Mouse (Mus musculus): ENCODE results near the gene Iqschfp.

Iqschfp gene

GRCm38 (mm10) chr3:68492513-68492912 lies 600.5 kb downstream of the Iqschfp start:
- DNase-seq (ENCODE audit: low read depth, low spot score): no peak

DNA sequence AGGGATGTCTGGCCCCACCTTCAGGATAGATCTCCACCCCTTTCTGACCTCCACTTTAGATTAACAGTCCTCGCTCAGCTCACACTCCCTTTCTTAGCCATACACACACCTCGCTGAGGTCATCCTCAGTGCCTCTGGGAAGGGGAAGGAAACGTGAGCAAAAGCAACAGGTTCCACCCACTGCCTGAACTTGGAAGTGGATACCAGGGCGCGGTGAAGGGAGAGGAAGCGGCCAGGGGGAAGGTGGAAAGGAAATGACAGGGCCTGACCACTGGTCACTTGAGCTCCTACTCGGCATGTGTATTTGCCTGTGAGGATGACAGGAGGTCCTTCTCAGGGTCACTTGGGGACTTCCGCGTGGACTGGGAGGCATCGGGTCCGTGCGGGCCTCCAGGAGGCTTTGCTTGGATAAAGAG lies 601.1 kb downstream of the Iqschfp start:
- DNase-seq (ENCODE audit: low read depth, low spot score): no peak

DNA sequence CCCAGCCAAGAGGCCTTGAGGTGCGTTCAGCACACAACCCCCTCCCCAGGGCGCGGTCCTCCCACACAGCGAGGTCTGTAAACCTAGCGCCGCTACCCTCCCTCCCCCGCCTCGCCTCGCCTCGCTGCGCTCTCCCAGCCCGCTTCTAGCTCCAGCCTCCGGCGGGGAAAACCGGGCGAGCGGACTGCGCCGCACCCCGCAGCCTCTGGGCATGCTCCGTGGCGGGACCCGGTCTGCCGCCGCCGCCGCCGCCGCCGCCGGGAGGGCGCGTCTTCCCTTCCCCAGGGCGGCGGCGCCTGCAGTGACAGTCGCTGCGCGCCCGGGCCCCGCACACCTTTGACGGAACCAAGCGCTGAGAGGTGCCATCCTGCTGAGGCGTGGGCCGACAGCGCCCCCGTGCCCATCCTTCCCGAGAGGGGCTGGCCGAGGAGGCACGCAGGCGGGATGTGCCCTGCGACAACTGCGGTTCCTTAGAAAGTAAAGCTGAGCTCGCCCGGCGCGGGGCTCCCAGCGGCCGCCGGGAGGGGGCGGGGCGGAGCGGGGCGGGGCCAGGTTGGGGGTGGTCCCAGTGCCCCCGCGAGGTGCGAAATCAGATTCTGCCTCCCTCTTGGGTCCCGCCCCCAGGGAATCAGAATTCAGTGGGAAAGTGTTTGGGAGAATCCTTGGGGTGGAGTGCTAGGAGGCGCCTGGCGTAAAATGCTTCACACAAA lies 601.7 kb downstream of the Iqschfp start:
- DNase-seq (ENCODE audit: low read depth, low spot score): no peak

GRCm38 (mm10) chr3:68494296-68495095 lies 602.5 kb downstream of the Iqschfp start:
- DNase-seq (ENCODE audit: low read depth, low spot score): no peak

- DNase-seq (ENCODE audit: low read depth, low spot score): no peak
Observed at GRCm38 (mm10) chr3:68495096-68495735, 603.2 kb downstream of the Iqschfp start.

- DNase-seq (ENCODE audit: low read depth, low spot score): no peak
Observed at GRCm38 (mm10) chr3:68495736-68496242, 603.8 kb downstream of the Iqschfp start.

DNA sequence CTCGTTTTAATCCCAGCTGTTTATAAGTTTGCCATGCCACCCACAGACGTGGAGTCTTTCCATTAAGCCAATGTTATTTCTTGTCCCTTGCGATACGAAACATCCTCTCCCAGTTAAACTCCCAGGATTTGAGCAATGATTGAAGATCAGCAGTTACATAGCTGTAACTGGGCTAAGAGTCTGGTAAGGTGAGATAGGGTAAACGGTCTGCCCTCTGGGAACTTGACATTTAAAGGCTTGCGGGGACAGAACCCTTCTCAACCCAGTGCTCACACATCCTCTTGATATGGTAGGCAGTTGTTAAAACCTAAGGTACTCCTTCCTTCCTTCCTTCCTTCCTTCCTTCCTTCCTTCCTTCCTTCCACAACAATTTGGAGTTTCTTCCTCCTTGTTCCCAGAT lies 604.5 kb downstream of the Iqschfp start:
- DNase-seq (ENCODE audit: low read depth, low spot score): no peak

- no peak for DNase-seq (ENCODE audit: low read depth, low spot score)
Observed at GRCm38 (mm10) chr3:68499532-68500152, 607.6 kb downstream of the Iqschfp start.

DNA sequence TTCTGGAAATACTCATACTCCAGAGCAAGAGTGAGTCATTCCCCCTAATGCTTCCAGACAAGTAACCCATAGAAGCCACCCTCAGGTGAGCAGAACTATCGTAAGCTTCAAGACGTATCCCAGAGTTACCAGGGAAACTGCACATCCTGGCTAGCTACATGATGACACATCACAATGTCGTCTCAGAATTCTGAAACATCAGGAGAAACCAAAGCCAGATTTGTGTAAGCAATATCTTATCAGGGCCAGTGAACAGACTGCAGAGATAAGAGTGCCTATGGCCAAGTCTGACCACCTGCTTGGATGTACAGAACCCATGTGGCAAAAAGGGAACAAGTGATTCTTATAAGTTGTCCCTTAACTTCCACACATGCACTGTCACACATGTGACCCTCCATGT lies 612.8 kb downstream of the Iqschfp start:
- no peak for DNase-seq (ENCODE audit: low read depth, low spot score)

DNA sequence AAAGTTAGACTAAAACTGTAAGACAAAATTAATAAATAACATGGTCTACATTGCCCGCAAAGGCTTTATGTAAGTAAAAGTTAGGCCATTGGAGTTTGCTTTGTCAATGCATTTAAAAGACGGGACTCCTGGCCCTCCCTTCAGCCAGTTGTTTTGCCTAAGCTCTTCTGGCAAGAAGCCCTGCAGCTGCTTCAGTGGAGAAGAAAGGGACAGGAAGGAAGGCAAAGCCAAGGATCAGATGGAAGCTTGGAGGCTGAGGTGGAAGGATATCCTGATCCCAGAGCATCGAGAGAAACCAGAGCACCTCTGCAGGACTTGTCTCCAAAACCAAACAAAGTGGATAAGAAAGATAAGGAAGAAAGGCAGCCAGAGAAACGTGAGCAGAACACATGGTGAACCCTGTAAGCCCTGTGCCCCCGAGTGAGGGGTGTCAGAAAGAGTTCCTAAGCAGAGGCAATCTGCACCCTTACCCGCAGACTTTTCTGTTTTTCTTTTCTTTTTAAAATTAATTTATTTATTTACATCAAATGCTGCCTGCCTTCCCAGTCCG lies 614.8 kb downstream of the Iqschfp start:
- no peak for DNase-seq (ENCODE audit: low read depth, low spot score)

DNA sequence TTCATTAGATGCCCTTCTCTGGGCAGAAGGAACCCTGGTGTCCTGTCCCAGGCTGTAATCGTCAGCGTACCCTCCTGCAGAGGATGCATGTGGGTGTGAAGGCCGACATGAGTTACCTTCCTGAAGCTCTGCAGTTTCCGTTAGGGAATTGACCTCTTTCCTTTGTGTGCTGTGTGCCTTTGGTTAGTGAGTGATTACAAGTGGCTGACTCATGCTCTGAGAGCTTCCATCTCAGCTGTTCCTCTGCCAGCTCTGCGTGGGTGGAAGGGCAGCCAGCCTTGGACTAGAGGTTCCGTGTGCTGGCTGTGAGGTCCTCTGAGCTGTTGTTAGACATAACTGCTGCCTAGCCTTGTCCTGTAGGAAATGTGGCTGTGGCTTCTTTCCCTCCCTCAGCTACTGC lies 616.6 kb downstream of the Iqschfp start:
- DNase-seq (ENCODE audit: low read depth, low spot score): no peak

- no peak for DNase-seq (ENCODE audit: low read depth, low spot score)
Observed at GRCm38 (mm10) chr3:68510872-68511271, 618.8 kb downstream of the Iqschfp start.

DNA sequence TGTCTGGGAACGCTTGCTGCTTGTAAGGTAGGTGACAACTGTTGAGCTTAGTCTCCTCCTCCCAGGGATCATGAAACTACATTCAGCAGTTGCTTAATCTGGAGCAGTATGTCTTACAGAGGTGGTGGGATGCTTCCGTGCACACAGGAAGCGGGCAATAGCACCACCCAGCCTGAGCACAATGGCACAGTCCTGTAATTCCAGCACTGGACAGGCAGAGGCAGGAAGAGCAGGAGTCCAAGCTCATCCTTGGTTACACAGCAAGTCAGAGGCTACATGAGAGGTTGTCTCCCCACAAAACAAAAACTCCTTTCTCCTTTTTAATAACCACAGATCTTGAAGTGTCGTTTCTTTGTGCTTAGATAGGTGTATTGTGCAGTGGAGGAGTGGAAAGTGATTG lies 619.7 kb downstream of the Iqschfp start:
- no peak for DNase-seq (ENCODE audit: low read depth, low spot score)

DNA sequence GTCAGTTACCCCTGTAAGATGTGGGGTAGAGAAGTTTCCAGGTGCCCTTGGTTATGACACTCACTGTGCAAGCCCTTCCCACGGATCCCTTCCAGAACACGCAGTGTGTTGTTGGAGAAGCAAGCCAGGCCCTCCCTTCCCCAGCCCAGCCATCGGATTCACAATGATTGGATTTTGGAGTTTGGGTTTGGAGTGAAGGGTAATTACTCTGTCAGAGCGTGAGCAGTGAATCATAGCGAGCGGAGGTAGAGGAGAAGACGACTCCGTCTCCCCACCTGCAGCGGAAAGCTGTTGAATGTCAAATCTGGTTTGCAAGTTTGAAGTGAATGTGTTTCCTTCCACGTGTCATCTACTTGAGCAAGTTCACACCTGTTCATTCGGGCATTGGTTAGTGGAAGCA lies 620.3 kb downstream of the Iqschfp start:
- DNase-seq (ENCODE audit: low read depth, low spot score): no peak

DNA sequence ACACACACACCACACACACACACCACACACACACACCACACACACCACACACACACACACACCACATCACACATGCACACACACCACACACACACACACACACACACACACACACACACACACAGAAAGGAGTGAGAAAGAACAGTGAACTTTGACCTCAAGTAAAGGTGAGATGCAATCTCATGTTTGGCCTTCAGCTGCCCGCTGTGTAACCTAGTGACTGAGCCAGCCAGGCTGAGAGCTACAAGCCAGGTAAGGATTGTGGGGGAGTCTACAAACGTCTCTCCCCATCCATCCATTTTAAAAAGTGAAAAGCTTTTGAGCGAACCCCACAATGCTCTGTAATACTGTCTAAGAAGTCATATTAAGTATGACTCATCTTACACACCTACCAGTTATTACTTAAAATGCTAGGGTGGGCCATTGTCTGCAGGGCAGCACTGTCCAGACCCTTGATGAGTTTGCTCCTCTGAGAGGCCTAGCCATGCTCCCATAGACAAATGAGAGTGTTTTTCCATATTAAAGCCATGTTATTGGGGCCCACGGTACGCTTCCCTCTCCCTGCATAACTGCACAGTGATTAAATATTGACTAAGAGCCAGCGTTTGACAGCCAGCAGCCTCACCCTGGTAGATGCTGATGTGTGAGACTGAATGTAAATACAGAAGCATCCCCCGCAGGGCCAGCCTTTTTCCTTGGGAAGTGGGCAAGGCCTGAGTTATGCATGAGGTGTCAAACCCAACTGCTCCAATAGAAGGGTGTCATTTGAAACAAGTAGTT lies 621.5 kb downstream of the Iqschfp start:
- no peak for DNase-seq (ENCODE audit: low read depth, low spot score)

DNA sequence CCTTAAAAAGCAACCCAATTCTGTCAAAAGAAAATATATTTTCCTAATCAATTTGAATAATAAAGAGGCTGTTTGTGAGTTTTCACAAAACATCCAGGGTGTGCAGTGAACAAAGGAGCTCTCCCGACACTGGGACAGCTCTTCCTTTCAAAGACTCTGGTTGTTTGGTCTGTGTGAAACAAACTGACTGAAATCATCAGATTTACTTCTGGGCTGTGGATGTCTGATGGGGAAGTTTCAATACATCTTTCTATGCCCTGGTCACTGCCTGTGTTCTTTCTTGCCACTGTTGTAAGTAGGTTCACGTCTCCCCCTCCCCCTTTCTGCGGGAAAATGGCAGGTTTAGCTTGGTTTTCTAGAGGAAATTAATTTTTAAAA lies 622.1 kb downstream of the Iqschfp start:
- DNase-seq (ENCODE audit: low read depth, low spot score): no peak

- no peak for DNase-seq (ENCODE audit: low read depth, low spot score)
Observed at GRCm38 (mm10) chr3:68514717-68515116, 622.7 kb downstream of the Iqschfp start.

DNA sequence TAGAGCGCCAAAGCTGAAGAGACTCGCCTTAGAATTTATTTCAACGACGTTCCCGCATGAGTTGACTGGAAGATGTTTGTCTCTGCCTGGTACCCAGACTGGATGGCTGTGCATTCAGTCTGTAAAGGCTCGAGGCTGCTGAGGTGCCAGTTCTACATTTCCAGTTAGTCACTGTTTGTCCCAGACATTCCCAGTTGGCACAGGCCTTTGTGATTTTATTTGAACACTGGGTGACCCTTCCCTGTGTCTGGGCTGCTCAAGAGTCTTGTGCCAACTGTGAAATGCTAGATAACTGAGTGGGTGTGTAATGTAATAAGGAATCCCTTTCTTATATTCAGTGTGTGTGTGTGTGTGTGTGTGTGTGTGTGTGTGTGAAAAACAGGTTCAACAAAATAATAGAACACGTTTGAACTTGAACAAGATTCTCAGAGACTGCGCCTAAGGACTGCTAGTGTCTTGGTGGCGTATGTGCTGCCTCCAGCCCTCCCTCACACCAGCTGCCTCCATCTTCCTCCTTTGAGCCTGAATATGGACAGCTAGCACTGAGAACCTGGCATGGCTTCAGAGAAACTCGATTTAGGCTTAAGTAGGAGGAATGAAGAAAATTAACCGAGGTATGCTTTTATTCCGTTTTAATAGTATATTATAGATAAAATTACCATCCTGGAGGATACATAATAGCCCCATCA lies 624.5 kb downstream of the Iqschfp start:
- DNase-seq (ENCODE audit: low read depth, low spot score): no peak

DNA sequence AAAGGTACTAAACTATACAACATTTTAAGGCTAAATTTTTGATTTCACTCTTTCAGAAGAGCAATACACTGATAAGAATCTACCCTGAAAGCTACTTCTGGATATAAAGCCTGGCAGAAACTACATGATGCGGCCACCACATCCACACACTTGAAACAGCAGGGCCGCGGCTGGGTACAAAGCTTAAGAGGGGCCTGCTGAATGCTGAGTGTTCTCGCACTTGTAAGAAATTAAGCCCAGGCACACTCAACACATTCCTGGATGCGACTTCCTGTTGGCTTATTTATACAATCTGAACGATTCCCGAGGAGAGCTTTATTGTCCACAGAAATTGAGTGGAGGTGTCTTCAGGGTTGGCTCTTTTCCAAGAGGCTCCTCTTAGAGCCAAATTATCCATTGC lies 625.2 kb downstream of the Iqschfp start:
- DNase-seq (ENCODE audit: low read depth, low spot score): no peak

GRCm38 (mm10) chr3:68518041-68518440 lies 626.0 kb downstream of the Iqschfp start:
- DNase-seq (ENCODE audit: low read depth, low spot score): no peak
